Mouse (Mus musculus) MN1 (cell line): ENCODE results near the gene Hmgcs1.
A peak's percentile ranks its signal among the peaks of the same experiment; 100 is the strongest.
"Not testable (repeated sequence)": the region's sequence is repeated elsewhere in the genome, so short reads cannot be mapped to it uniquely, and the experiment has no call there.

Experiments
- DNase-seq: peaks from one replicate; pipeline ENCODE4 v3.0.0-alpha.2; 2016; ENCODE audit warnings: low spot score

Hmgcs1 gene

GRCm38 (mm10) chr13:119690039-119690728 lies at the start of gene Hmgcs1:
Gene Hmgcs1 (plus strand): TSS chr13:119690379.
- DNase-seq, result peak; percentile 99

GRCm38 (mm10) chr13:119640504-119640903 lies 49.7 kb upstream of the Hmgcs1 start:
- peak; percentile 77 for DNase-seq

- DNase-seq, result peak; percentile 18
Measured at GRCm38 (mm10) chr13:119641145-119641544, 49.0 kb upstream of the Hmgcs1 start.

- no peak for DNase-seq
Measured at GRCm38 (mm10) chr13:119644769-119645168, 45.4 kb upstream of the Hmgcs1 start.

GRCm38 (mm10) chr13:119646511-119646910 lies 43.7 kb upstream of the Hmgcs1 start:
- no peak for DNase-seq

- no peak for DNase-seq
Measured at GRCm38 (mm10) chr13:119648891-119649698, 41.1 kb upstream of the Hmgcs1 start.

- no peak for DNase-seq
Measured at GRCm38 (mm10) chr13:119649699-119650046, 40.5 kb upstream of the Hmgcs1 start.

GRCm38 (mm10) chr13:119654734-119655133 lies 35.4 kb upstream of the Hmgcs1 start:
- DNase-seq, result no peak

GRCm38 (mm10) chr13:119656246-119656645 lies 33.9 kb upstream of the Hmgcs1 start:
- DNase-seq, result no peak

GRCm38 (mm10) chr13:119656846-119657416 lies 33.2 kb upstream of the Hmgcs1 start:
- no peak for DNase-seq

GRCm38 (mm10) chr13:119661420-119661819 lies 28.8 kb upstream of the Hmgcs1 start:
- not testable (repeated sequence) for DNase-seq

GRCm38 (mm10) chr13:119678794-119679193 lies 11.4 kb upstream of the Hmgcs1 start:
- no peak for DNase-seq

- DNase-seq, result no peak
Measured at GRCm38 (mm10) chr13:119679721-119680120, 10.5 kb upstream of the Hmgcs1 start.

GRCm38 (mm10) chr13:119681161-119681560 lies 9.0 kb upstream of the Hmgcs1 start:
- DNase-seq, result no peak

GRCm38 (mm10) chr13:119684416-119685177 lies 5.6 kb upstream of the Hmgcs1 start:
- peak; percentile 78 for DNase-seq

- no peak for DNase-seq
Measured at GRCm38 (mm10) chr13:119689709-119690038, 505 bp upstream of the Hmgcs1 start.

- DNase-seq, result peak; percentile 28
Measured at GRCm38 (mm10) chr13:119690876-119691620, 869 bp downstream of the Hmgcs1 start.

- DNase-seq, result not testable (repeated sequence)
Measured at GRCm38 (mm10) chr13:119691958-119692357, 1.8 kb downstream of the Hmgcs1 start.

- DNase-seq, result no peak
Measured at GRCm38 (mm10) chr13:119695676-119696075, 5.5 kb downstream of the Hmgcs1 start.

- no peak for DNase-seq
Measured at GRCm38 (mm10) chr13:119696496-119696895, 6.3 kb downstream of the Hmgcs1 start.

- DNase-seq, result no peak
Measured at GRCm38 (mm10) chr13:119698436-119698835, 8.3 kb downstream of the Hmgcs1 start.

- DNase-seq, result no peak
Measured at GRCm38 (mm10) chr13:119704280-119704679, 14.1 kb downstream of the Hmgcs1 start.
